Mouse (Mus musculus): ENCODE results near the gene Rptor. TPM values are rescaled to one million over a fixed set of nuclear protein-coding genes. Genes with fewer than 3 reads are reported as not detected.
A peak's percentile ranks its signal among the peaks of the same experiment; 100 is the strongest.

Rptor gene
- total and polyA plus RNA-seq, 2 experiments from 2014 or later: 8.0 to 46.7 TPM

DNA sequence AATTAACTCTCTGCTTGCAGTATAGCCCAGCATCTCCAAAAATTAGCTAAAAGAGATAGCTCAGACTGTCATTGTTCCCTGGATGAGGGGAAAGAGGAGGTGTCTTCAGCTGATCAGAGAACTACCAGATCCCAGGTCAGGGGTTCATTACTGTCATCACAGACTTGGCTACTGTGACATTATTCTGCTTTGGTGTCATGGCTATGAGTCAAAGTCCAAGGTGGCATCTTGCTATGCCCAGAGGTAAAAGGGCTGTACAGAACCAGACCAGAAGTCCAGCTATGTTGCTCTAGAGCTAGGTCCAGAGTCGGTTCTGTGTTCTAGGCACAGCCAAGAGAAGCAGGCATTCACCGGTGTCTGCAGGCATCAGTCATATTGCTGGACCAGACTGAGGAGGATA, 25.0 kb upstream of the Rptor start:
- WGBS: 97% methylated on average over 2 of the region's 2 CpGs
- no peaks in the 10 kb centered on the region for H3K27me3 ChIP-seq (ENCODE audit: insufficient read depth, low read length)

DNA sequence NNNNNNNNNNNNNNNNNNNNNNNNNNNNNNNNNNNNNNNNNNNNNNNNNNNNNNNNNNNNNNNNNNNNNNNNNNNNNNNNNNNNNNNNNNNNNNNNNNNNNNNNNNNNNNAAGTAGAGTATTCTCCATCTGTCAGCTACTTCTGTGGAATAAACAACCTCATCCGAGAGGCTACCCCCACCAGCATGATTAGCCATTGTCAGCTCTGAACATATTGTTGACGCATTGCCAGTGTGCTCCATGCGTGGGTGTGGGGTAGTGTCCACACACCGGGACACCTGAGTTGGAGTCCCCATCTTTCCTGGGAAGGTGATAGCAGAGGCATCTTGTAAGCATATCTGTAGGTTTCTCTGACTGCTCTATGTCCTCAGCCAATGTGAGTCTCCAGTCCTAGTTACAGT, 16.2 kb upstream of the Rptor start:
- peak; percentile 24 for DNase-seq
- 65% methylated on average over 4 of the region's 4 CpGs for WGBS
- no peak for ATAC-seq
- no peaks in the 10 kb centered on the region for H3K36me3 ChIP-seq (ENCODE audit: insufficient read depth)
- no peak overlapping the region for H3K27ac ChIP-seq (ENCODE audit: low read depth, low read length)
- no peak overlapping the region for H3K4me3 ChIP-seq (ENCODE audit: low read depth, low read length)
- H3K27me3 ChIP-seq (ENCODE audit: insufficient read depth, low read length): no peaks in the 10 kb centered on the region
- H3K9ac ChIP-seq: no peak overlapping the region
- no peak for TF ChIP-seq CTCF (IDR thresholded peaks at IDR 0.05; ENCODE audit: low read depth)
- H3K4me1 ChIP-seq (ENCODE audit: insufficient read depth): no peaks in the 10 kb centered on the region
- no peak overlapping the region for H3K4me2 ChIP-seq (ENCODE audit: low read depth)
- no peaks in the 10 kb centered on the region for H3K9me3 ChIP-seq (ENCODE audit: low read length)

More for the DNA sequence above, 25.0 kb upstream of the Rptor start:
- Histone ChIP-seq H3K4me2 (ENCODE audit: low read depth) (no peak overlapping the region), H3K9me3 (ENCODE audit: low read length) (no peaks in the 10 kb centered on the region), H3K4me3 (ENCODE audit: low read depth, low read length) (no peak overlapping the region), H3K4me1 (ENCODE audit: insufficient read depth) (no peaks in the 10 kb centered on the region), H3K36me3 (ENCODE audit: insufficient read depth) (no peaks in the 10 kb centered on the region), H3K9ac (no peak overlapping the region), H3K27ac (ENCODE audit: low read depth, low read length) (no peak overlapping the region)
- ATAC-seq (no peak), DNase-seq (no peak)
- TF ChIP-seq CTCF (IDR thresholded peaks at IDR 0.05; ENCODE audit: low read depth): no peak

DNA sequence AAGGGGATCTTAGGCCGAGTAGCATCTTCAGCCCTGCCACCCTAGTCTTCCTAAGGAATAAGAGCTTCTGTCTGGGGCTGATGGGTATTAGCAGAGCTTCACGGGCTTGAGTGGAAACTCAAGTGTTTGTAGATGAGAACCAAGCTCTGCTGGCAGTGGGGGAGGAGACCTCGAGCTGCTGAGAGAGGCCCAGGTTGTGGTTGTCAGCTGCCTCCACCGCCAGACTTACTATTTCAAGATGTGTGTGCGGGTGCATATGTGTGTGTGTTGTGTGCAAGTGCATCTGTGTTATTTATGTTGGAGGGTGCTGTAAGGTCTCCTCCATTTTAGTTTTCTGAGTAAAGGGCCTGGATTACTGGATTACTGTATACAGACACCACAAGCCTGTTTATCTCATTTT, 15.6 kb upstream of the Rptor start:
- WGBS: 65% methylated on average over 5 of the region's 5 CpGs
- no peak for ATAC-seq

DNA sequence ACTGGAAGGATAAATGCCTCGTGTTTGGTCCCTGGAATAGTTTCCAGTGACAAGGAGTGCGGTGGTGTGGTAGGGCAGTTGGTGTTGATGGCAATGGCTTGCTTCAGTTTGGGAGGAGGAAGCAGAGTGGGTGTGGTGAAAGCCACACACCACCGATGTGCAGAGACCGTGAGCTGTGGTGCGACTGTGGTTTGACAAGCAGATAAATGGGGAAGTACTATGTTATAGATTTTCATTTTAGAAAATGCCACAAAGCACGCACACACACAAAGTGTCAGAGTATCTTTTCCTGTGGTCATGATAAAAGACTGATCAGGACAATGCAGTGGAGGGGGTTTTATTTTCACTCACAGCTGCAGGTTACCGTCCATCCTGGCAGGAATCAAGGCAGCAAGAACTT, 13.5 kb upstream of the Rptor start:
- no peak overlapping the region for H3K4me3 ChIP-seq (ENCODE audit: low read depth, low read length)
- no peaks in the 10 kb centered on the region for H3K36me3 ChIP-seq (ENCODE audit: insufficient read depth)
- no peak for TF ChIP-seq CTCF (IDR thresholded peaks at IDR 0.05; ENCODE audit: low read depth)
- DNase-seq: no peak
- ATAC-seq: no peak
- H3K9ac ChIP-seq: no peak overlapping the region
- H3K27me3 ChIP-seq (ENCODE audit: insufficient read depth, low read length): no peaks in the 10 kb centered on the region
- no peaks in the 10 kb centered on the region for H3K4me1 ChIP-seq (ENCODE audit: insufficient read depth)
- H3K27ac ChIP-seq (ENCODE audit: low read depth, low read length): no peak overlapping the region
- H3K4me2 ChIP-seq (ENCODE audit: low read depth): no peak overlapping the region
- H3K9me3 ChIP-seq (ENCODE audit: low read length): no peaks in the 10 kb centered on the region
- 88% methylated on average over 7 of the region's 7 CpGs for WGBS

More for the DNA sequence above, 15.6 kb upstream of the Rptor start:
- no peak overlapping the region for H3K4me3 ChIP-seq (ENCODE audit: low read depth, low read length)
- TF ChIP-seq CTCF (IDR thresholded peaks at IDR 0.05; ENCODE audit: low read depth): no peak
- H3K36me3 ChIP-seq (ENCODE audit: insufficient read depth): no peaks in the 10 kb centered on the region
- H3K4me2 ChIP-seq (ENCODE audit: low read depth): no peak overlapping the region
- H3K9me3 ChIP-seq (ENCODE audit: low read length): no peaks in the 10 kb centered on the region
- no peak overlapping the region for H3K27ac ChIP-seq (ENCODE audit: low read depth, low read length)
- no peaks in the 10 kb centered on the region for H3K27me3 ChIP-seq (ENCODE audit: insufficient read depth, low read length)
- peak; percentile 21 for DNase-seq
- no peak overlapping the region for H3K9ac ChIP-seq
- H3K4me1 ChIP-seq (ENCODE audit: insufficient read depth): no peaks in the 10 kb centered on the region

DNA sequence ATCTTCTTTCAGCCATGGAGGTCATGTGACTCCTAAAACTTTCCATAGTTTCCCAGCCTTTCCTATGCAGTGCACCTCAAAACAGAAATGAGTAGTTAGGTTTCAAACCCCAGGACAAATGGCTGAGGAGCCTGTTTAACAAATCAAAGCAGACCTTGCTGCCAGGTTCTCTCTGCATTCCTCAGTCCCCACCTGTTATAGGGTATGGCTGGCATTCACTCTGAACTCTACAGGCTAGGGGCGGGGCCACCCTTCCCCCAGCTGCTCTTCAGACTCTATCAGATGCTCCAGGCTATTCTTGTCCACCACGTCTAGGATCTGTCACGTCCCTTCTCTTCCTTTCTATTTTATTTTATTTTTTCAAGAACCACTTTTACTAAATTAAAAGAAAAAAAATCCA, 8.7 kb upstream of the Rptor start:
- Histone ChIP-seq H3K4me2 (ENCODE audit: low read depth) (no peak overlapping the region), H3K4me3 (ENCODE audit: low read depth, low read length) (no peak overlapping the region), H3K27me3 (ENCODE audit: insufficient read depth, low read length) (no peaks in the 10 kb centered on the region), H3K9me3 (ENCODE audit: low read length) (no peaks in the 10 kb centered on the region), H3K9ac (no peak overlapping the region), H3K4me1 (ENCODE audit: insufficient read depth) (no peaks in the 10 kb centered on the region), H3K27ac (ENCODE audit: low read depth, low read length) (no peak overlapping the region), H3K36me3 (ENCODE audit: insufficient read depth) (no peaks in the 10 kb centered on the region)
- no peak for TF ChIP-seq CTCF (IDR thresholded peaks at IDR 0.05; ENCODE audit: low read depth)
- no peak for DNase-seq
- 48% methylated on average over 3 of the region's 3 CpGs for WGBS
- ATAC-seq: no peak

DNA sequence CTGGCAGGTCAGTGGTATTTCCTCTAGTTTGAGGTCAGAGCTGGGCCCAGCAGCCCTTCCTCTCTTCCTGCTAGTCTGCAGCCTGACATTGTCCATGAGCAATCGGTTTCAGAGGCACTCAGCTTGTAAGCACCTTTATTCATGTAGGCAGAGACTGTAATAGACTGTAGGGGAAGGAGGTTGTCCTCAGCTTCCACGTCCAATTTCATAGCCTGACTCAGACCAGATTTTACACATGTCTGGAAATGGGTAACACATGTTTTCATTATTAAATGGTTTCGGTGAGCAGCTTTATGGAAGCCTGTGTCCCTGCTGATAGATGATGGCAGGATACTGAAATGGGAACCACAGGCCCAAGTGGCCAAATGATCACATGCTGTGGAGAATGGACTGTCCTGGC, 3.8 kb upstream of the Rptor start:
- 75% methylated on average over 3 of the region's 3 CpGs for WGBS
- no peak overlapping the region for H3K27ac ChIP-seq (ENCODE audit: low read depth, low read length)
- H3K9me3 ChIP-seq (ENCODE audit: low read length): no peaks in the 10 kb centered on the region
- ATAC-seq (no peak), DNase-seq (no peak)
- H3K4me2 ChIP-seq (ENCODE audit: low read depth): no peak overlapping the region
- no peak for TF ChIP-seq CTCF (IDR thresholded peaks at IDR 0.05; ENCODE audit: low read depth)
- no peak overlapping the region for H3K4me3 ChIP-seq (ENCODE audit: low read depth, low read length)
- no peak overlapping the region for H3K9ac ChIP-seq
- H3K27me3 ChIP-seq (ENCODE audit: insufficient read depth, low read length): no peaks in the 10 kb centered on the region
- peaks cover under 1% of the 10 kb centered on the region; the same call in 1 of the 2 replicates for H3K4me1 ChIP-seq (ENCODE audit: insufficient read depth)
- H3K36me3 ChIP-seq (ENCODE audit: insufficient read depth): no peaks in the 10 kb centered on the region

DNA sequence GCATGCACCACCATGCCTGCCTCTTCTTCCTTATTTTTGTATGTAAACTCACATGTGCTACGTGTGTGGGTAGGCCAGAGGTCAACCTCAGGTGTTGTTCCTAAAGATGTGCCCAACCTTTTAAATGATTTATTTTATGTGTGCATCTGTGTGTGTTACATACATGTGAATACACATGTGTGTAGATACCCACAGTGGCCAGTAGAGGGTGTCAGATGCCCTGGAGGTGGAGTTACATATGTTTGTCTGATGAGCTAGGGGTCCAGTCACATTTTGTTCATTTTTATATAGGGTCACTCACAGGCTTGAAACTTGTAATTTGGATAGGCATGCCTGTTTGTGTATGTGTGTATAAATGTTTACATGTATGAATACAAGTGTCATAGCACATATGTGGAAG, 2.4 kb upstream of the Rptor start:
- no peak overlapping the region for H3K4me2 ChIP-seq (ENCODE audit: low read depth)
- no peak for DNase-seq
- no peak overlapping the region for H3K4me3 ChIP-seq (ENCODE audit: low read depth, low read length)
- no peak overlapping the region for H3K9ac ChIP-seq
- TF ChIP-seq CTCF (IDR thresholded peaks at IDR 0.05; ENCODE audit: low read depth): 0 out of 2 replicates have a peak, but pooled peaks have one; percentile 5
- no peak for ATAC-seq
- H3K27ac ChIP-seq (ENCODE audit: low read depth, low read length): no peak overlapping the region
- no peaks in the 10 kb centered on the region for H3K36me3 ChIP-seq (ENCODE audit: insufficient read depth)
- H3K4me1 ChIP-seq (ENCODE audit: insufficient read depth): peaks cover 8% of the 10 kb centered on the region; the same call in 1 of the 2 replicates
- no peaks in the 10 kb centered on the region for H3K9me3 ChIP-seq (ENCODE audit: low read length)
- 85% methylated on average over 1 of the region's 1 CpGs for WGBS
- H3K27me3 ChIP-seq (ENCODE audit: insufficient read depth, low read length): no peaks in the 10 kb centered on the region
